Mouse (Mus musculus) lung, embryonic 16.5 days (tissue): Measurements from ENCODE around the gene Adamtsl1. TPM values are rescaled to one million over a fixed set of nuclear protein-coding genes. Genes with fewer than 3 reads are reported as not detected.
A peak's percentile ranks its signal among the peaks of the same experiment; 100 is the strongest.

Experiments
- ATAC-seq: fragments of 200-750 bp; cut with Nextera tagmentation; 2 replicates; pipeline ENCODE4 v1.8.0; 2017; ENCODE audit warnings: low read depth, mild to moderate bottlenecking, moderate library complexity
- H3K27ac ChIP-seq: fragments of 300-500 bp; sonication (generic); 2 replicates; pipeline ENCODE4 v1.5.1; 2014; ENCODE audit warnings: mild to moderate bottlenecking, control low read depth, low read length
- H3K27me3 ChIP-seq: fragments of 300-500 bp; sonication (generic); 2 replicates; pipeline ENCODE4 v1.6.1; 2014; ENCODE audit warnings: low read depth, low read length, mixed read lengths; ENCODE audit not compliant: control insufficient read depth, insufficient read depth
- H3K36me3 ChIP-seq: fragments of 300-500 bp; sonication (generic); 2 replicates; pipeline ENCODE4 v1.6.1; 2014; ENCODE audit warnings: low read length; ENCODE audit not compliant: control insufficient read depth, insufficient read depth
- H3K4me1 ChIP-seq: fragments of 300-500 bp; sonication (generic); replicated peaks from 2 replicates; pipeline ENCODE4 v1.6.1; 2014; ENCODE audit warnings: low read length, mixed read lengths; ENCODE audit not compliant: control insufficient read depth, insufficient read depth
- H3K4me2 ChIP-seq: fragments of 300-500 bp; sonication (generic); 2 replicates; pipeline ENCODE4 v1.6.1; 2014; ENCODE audit warnings: low read depth, low read length, control low read depth
- H3K4me3 ChIP-seq: fragments of 300-500 bp; sonication (generic); 2 replicates; pipeline ENCODE4 v1.5.1; 2014; ENCODE audit warnings: mild to moderate bottlenecking, low read length, control low read depth
- H3K9ac ChIP-seq: fragments of 300-500 bp; sonication (generic); 2 replicates; pipeline ENCODE4 v1.6.1; 2014; ENCODE audit warnings: low read length, control low read depth
- H3K9me3 ChIP-seq: fragments of 300-500 bp; sonication (generic); 2 replicates; pipeline ENCODE4 v1.6.1; 2016; ENCODE audit warnings: low read length; ENCODE audit not compliant: control insufficient read depth
- WGBS: fragments of 180-500 bp; shearing (Covaris S2); extraction: QIAGEN DNeasy Blood & Tissue Kit; methylation state at CpG from one replicate; pipeline ENCODE4 v1.1.7; 2014; 5-methylcytosine and 5-hydroxymethylcytosine counted together
- polyA plus RNA-seq: library from polyadenylated mRNA; unstranded; fragments of >200 nt; fragmentation: Nextera tagmentation; extraction: Ambion mirVana; gene quantifications from 2 replicates; pipeline ENCODE4 v1.2.1, GENCODE M21; 2015

Adamtsl1 gene
- polyA plus RNA-seq, 1 experiment from 2014 or later, result 16.9 TPM

DNA sequence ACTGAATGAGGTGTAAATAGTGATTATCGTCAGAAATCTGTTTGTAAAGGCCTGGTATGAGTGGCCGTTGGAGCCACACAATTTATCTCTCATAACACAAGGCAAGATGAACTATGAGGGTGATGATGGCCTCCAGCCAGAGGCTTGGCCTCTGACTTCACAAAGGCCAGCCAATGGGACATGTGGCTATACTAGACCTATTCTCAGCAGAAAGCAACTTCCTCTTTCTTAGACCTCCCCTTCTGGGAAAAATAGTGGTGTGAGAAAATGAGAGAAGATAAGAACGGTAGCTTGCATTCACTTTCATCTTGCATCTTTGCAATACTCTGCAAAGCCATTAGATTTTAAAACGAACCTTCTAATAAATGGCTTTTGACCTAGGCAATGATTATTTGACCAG, 439.6 kb downstream of the Adamtsl1 start:
- no peaks in the 10 kb centered on the region for H3K9me3 ChIP-seq
- H3K4me2 ChIP-seq, result no peak overlapping the region
- H3K36me3 ChIP-seq, result no peaks in the 10 kb centered on the region
- H3K4me1 ChIP-seq, result no peaks in the 10 kb centered on the region
- no peak for ATAC-seq
- H3K27me3 ChIP-seq, result no peaks in the 10 kb centered on the region
- 50% methylated on average over 4 of the region's 4 CpGs for WGBS
- H3K9ac ChIP-seq, result no peak overlapping the region
- H3K27ac ChIP-seq, result no peak overlapping the region
- H3K4me3 ChIP-seq, result no peak overlapping the region

DNA sequence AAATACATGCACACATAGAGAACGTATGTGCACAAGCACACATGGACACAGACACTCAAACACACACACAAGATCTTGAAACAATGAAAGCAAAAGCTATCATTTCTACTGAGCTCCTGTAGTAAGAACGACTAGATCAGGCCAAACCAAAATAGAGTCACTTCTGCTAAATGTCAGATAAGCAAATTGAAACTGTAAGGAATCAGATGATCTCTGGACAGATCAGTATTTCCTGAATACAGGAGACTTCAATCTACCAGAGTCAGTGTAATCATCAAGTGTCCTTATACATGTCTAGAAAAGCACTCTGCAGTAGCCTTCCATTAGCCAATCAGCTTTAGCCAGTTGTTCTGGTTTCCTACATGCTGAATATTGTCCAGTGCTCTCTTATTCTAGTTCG, 441.4 kb downstream of the Adamtsl1 start:
- Histone ChIP-seq H3K9me3 (no peaks in the 10 kb centered on the region), H3K36me3 (no peaks in the 10 kb centered on the region), H3K9ac (no peak overlapping the region), H3K27me3 (no peaks in the 10 kb centered on the region), H3K4me3 (no peak overlapping the region), H3K4me1 (peaks cover 4% of the 10 kb centered on the region; the same call in 1 of the 2 replicates), H3K4me2 (no peak overlapping the region), H3K27ac (no peak overlapping the region)
- 66% methylated on average over 3 of the region's 3 CpGs for WGBS
- ATAC-seq, result no peak

GRCm38 (mm10) chr4:85957266-85957665, 443.3 kb downstream of the Adamtsl1 start:
- WGBS, result 61% methylated on average over 4 of the region's 4 CpGs
- ATAC-seq, result no peak

GRCm38 (mm10) chr4:85957879-85958278, 443.9 kb downstream of the Adamtsl1 start:
- ATAC-seq, result no peak
- Histone ChIP-seq H3K4me3 (no peak overlapping the region), H3K4me2 (no peak overlapping the region), H3K9me3 (no peaks in the 10 kb centered on the region), H3K4me1 (peaks cover 4% of the 10 kb centered on the region; the same call in 1 of the 2 replicates), H3K9ac (no peak overlapping the region), H3K27me3 (no peaks in the 10 kb centered on the region), H3K36me3 (no peaks in the 10 kb centered on the region), H3K27ac (no peak overlapping the region)
- 57% methylated on average over 1 of the region's 1 CpGs for WGBS

More at GRCm38 (mm10) chr4:85957266-85957665, 443.3 kb downstream of the Adamtsl1 start:
- Histone ChIP-seq H3K9ac (no peak overlapping the region), H3K27ac (no peak overlapping the region), H3K4me3 (no peak overlapping the region), H3K4me2 (no peak overlapping the region), H3K27me3 (no peaks in the 10 kb centered on the region), H3K36me3 (no peaks in the 10 kb centered on the region), H3K4me1 (peaks cover 4% of the 10 kb centered on the region; the same call in 1 of the 2 replicates), H3K9me3 (no peaks in the 10 kb centered on the region)

- Histone ChIP-seq H3K36me3 (no peaks in the 10 kb centered on the region), H3K27me3 (no peaks in the 10 kb centered on the region), H3K9me3 (no peaks in the 10 kb centered on the region), H3K27ac (no peak overlapping the region), H3K4me2 (no peak overlapping the region), H3K9ac (no peak overlapping the region), H3K4me3 (no peak overlapping the region), H3K4me1 (peaks cover 4% of the 10 kb centered on the region; the same call in 1 of the 2 replicates)
- 72% methylated on average over 2 of the region's 2 CpGs for WGBS
- no peak for ATAC-seq
Measured at GRCm38 (mm10) chr4:85959019-85959418, 445.0 kb downstream of the Adamtsl1 start.

DNA sequence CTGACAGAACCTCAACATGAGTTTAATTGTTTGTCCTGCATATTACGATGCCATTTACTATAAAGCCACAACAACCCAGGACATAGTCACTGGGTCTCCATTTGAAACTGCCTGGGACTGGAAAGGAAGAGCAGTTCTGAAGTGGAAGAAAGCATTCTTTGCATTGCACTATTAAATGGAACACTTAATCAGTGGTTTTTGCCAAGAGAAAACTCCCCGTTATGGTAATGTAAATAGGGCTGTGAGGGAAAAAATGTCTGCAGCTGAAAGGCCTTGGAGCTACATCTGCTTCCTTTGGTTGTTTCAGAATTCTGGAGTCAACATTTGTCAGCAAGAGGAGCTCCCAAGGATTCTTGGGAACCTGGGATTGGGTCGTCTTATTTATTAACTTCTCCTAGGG, 462.2 kb downstream of the Adamtsl1 start:
- Histone ChIP-seq H3K27ac (no peak overlapping the region), H3K4me3 (no peak overlapping the region), H3K9ac (no peak overlapping the region), H3K4me2 (no peak overlapping the region), H3K9me3 (no peaks in the 10 kb centered on the region), H3K36me3 (no peaks in the 10 kb centered on the region), H3K27me3 (no peaks in the 10 kb centered on the region), H3K4me1 (no peaks in the 10 kb centered on the region)
- ATAC-seq, result peak; percentile 51; the same call in 1 of the 2 replicates
- WGBS, result 46% methylated on average over 3 of the region's 3 CpGs

GRCm38 (mm10) chr4:85979206-85979605, 465.2 kb downstream of the Adamtsl1 start:
- ATAC-seq, result 0 out of 2 replicates have a peak, but pooled peaks have one; percentile 23
- no peak overlapping the region for H3K9ac ChIP-seq
- H3K9me3 ChIP-seq, result no peaks in the 10 kb centered on the region
- no peaks in the 10 kb centered on the region for H3K36me3 ChIP-seq
- no peaks in the 10 kb centered on the region for H3K4me1 ChIP-seq
- no peaks in the 10 kb centered on the region for H3K27me3 ChIP-seq
- H3K4me3 ChIP-seq, result no peak overlapping the region
- H3K4me2 ChIP-seq, result no peak overlapping the region
- no peak overlapping the region for H3K27ac ChIP-seq
- 55% methylated on average over 10 of the region's 10 CpGs for WGBS

DNA sequence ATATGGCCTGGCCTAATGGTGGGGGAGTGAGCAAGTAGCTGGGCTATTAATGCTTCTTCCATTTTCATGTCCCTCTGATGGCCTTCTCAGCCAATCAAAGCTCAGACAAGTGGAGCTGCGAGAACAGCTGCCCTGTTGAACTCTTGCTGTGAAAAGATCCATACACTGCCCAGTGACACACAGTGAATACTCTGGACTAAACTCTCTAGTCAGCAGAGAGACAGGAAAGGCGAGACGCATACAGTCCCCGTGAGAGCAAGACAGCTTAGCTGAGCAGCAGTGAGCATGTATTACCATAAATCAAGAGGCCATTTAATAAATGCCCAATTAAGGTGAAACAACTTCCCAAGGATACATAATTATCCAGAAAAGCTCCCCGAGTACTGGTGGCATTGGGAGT, 492.6 kb downstream of the Adamtsl1 start:
- Histone ChIP-seq H3K27me3 (no peaks in the 10 kb centered on the region), H3K27ac (no peak overlapping the region), H3K36me3 (no peaks in the 10 kb centered on the region), H3K9me3 (no peaks in the 10 kb centered on the region), H3K4me2 (no peak overlapping the region), H3K4me3 (no peak overlapping the region), H3K4me1 (no peaks in the 10 kb centered on the region), H3K9ac (no peak overlapping the region)
- 50% methylated on average over 5 of the region's 5 CpGs for WGBS
- ATAC-seq, result no peak

DNA sequence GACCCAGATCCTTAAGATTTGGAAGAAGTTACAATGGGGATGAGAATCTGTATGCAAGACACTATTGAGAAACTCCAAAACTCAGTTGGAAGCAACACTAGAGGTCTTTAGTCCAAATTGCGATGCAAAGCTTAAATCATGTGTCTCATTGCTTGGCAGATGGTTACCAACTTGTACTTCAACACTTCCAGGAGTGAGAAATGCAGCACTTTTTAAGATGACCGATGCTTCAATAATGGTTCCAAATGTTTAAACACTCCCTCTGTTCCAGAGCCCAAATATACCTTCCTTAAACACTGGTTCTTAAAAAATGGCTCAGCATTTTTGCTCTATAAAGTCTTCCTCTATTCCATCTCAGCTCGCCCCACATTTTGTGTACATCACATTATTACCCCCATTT, 499.7 kb downstream of the Adamtsl1 start:
- Histone ChIP-seq H3K4me3 (no peak overlapping the region), H3K4me2 (no peak overlapping the region), H3K27me3 (no peaks in the 10 kb centered on the region), H3K9ac (no peak overlapping the region), H3K4me1 (no peaks in the 10 kb centered on the region), H3K9me3 (no peaks in the 10 kb centered on the region), H3K27ac (no peak overlapping the region), H3K36me3 (no peaks in the 10 kb centered on the region)
- no peak for ATAC-seq
- WGBS, result 84% methylated on average over 3 of the region's 3 CpGs

DNA sequence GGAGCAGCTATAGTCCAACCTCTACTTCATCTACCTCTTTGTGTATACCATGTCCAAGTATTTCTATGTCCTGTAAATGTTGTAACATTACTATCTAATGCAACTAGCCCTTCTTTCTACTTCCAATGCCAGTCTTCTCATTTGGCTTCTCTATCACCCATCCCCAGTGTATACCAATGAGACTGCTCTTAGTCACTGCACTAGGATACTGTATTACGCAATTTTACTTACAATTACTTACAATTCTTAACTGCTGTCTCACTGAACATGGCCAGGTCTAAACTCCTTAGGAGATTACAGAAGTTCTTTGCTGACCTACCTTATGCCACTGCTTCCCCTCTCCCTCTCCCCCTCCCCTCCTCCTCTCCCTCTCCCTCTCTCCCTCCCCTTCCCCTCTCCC, 505.0 kb downstream of the Adamtsl1 start:
- Histone ChIP-seq H3K9me3 (no peaks in the 10 kb centered on the region), H3K4me2 (no peak overlapping the region), H3K27ac (no peak overlapping the region), H3K36me3 (no peaks in the 10 kb centered on the region), H3K4me3 (no peak overlapping the region), H3K4me1 (no peaks in the 10 kb centered on the region), H3K27me3 (no peaks in the 10 kb centered on the region), H3K9ac (no peak overlapping the region)
- WGBS, result 90% methylated on average over 1 of the region's 1 CpGs
- ATAC-seq, result no peak
